Mouse (Mus musculus): ENCODE results near the gene Nhp2. TPM values are rescaled to one million over a fixed set of nuclear protein-coding genes. Genes with fewer than 3 reads are reported as not detected.
"Not testable (repeated sequence)": the region's sequence is repeated elsewhere in the genome, so short reads cannot be mapped to it uniquely, and the experiment has no call there.

The Nhp2 gene
- total RNA-seq, 2 experiments from 2014 or later: 41.7 to 48.2 TPM

DNA sequence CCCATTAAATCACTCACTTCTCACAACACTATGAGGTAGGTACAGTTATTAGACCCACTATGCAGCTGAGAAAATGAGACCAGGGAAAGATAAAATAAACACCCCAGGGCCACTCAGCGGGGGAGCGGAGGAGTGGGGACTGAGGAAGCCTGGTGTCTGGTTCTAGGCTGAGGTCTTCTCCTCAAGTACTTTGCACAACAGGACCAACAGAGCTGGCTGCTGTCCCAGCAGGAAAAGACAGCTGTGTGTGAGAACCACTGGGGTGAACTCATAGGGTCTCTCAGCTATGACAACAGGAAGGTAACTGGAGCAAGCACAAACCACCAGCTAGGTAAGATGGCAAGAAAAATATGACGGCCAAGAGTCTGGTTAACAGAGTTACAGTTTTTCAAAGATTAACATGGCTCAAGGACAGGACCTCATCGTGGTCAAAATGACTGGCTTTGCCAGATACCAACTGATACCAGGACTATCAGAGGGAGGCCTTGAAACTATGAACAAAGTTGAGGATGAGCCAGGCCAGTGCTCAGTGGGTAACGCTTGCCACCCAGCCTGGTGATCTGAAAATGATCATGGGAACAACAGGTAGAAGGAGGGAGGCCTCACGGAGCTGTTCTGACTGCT lies 12.7 kb downstream of the Nhp2 start:
- H3K27ac ChIP-seq: peak overlapping the region; percentile 95; the same call in 1 of the 2 replicates
- H3K4me3 ChIP-seq: no peak overlapping the region
- no peak for TF ChIP-seq CTCF (conservative IDR thresholded peaks at IDR 0.05)
- DNase-seq (ENCODE audit: low spot score in 2 of 2): no peak

DNA sequence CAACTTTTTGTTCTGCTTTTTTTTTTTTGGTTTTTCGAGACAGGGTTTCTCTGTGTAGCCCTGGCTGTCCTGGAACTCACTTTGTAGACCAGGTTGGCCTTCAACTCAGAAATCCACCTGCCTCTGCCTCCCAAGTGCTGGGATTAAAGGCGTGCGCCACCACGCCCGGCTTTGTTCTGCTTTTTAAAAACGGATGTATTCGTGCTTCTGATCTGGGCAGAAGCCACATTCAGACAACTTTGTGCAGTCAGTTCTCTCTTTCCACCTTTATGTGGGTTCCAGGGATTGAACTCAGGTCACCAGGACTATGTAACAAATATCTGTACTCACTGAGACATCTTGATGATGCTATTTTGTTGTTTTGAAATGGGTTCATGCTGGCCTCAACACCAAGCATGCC lies 13.7 kb downstream of the Nhp2 start:
- DNase-seq (ENCODE audit: low spot score in 2 of 2): not testable (repeated sequence)

DNA sequence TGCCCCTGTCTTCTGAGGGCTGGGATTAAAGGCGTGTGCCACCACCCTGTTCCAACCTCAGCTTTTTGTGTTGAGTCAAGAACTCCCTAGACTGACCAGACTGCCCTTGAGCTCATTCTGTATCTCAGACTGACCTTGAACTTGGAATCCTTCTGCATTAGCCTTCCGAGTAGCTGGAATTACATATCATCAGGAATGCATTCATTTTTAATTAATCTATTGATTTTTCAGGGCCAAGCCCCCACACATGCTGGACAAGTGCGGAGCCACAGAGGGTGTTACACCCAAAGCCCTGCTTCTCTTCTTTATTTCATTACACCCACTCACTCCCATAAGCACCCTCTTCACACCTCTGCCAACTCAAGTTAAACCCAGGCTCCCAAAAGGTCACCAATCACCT lies 14.2 kb downstream of the Nhp2 start:
- H3K27ac ChIP-seq: peak overlapping the region; percentile 29; the same call in 1 of the 2 replicates
- DNase-seq (ENCODE audit: low spot score in 2 of 2): no peak
- no peak overlapping the region for H3K4me3 ChIP-seq
- TF ChIP-seq CTCF (conservative IDR thresholded peaks at IDR 0.05): no peak

More for the DNA sequence above, 13.7 kb downstream of the Nhp2 start:
- H3K27ac ChIP-seq, H3K4me3 ChIP-seq: not testable (repeated sequence)

DNA sequence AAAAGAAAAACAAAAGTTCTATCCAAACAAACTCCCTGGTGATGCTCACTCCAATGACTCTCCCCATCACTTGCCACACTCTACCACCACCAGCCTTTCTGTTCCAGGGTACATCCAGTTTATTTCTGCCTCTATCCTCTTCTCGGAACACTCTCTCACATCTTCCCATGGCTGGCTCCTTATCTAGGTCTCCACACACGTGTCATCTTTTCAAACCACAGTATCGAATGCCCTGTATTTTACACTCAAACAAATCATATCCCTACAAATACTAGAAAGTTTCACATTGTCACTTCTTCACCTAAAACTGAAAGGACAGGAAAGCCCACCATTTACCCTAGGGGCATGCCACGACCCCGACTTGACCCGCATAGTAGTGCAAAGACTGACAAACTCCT lies 15.6 kb downstream of the Nhp2 start:
- peak overlapping the region; percentile 82 for H3K4me3 ChIP-seq
- no peak for DNase-seq (ENCODE audit: low spot score in 2 of 2)
- no peak for TF ChIP-seq CTCF (conservative IDR thresholded peaks at IDR 0.05)
- H3K27ac ChIP-seq: peak overlapping the region; percentile 92

DNA sequence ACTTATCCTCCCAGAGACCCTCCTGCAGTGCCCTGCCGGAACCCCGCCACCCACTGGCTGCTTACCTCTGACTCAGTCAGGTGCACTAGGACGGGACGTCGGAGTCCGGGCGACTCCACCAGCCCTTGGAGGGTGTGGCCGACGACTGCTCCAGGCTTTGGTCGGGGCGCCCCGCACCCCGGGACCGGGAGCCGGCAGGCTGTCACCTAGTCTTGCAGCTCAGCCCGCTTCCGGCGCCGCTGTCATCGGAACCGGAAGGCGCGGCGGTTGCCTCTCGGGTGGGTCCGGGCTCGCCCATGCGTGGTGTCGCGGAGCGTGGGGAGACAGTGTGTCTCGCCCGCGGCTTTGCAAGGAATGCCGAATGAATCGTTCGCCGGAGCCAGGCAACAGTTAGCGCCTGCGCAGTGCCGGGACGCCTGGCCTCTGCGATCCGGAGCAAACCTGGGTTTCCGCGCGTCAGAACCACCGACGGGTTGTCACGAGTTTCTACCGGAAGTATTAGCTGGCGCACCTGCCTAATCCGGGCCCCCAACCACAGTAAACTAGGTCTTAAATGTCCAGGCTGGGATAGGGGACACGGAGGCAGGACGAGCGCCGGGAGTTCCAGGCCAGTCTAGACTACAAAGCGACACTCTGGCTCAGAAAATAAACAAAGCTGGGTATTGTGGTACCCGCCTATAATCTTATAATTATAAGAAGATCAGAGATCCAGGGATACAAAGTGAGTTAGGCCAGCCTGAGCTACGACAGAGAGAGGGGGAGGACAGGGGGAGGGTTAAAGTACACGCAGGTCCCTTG lies 16.2 kb downstream of the Nhp2 start, which contains the start of gene Rmnd5b:
TSS of gene Rmnd5b (minus strand) at position 372 of the 798 bp plus-strand sequence.
- Histone ChIP-seq H3K27ac (peak within 1 kb of the TSS; percentile 92), H3K4me3 (peak within 1 kb of the TSS; percentile 82)
- peak; percentile 95 to 96 for DNase-seq (ENCODE audit: low spot score in 2 of 2)
- peak; percentile 8; the same call in 1 of the 2 replicates for TF ChIP-seq CTCF (conservative IDR thresholded peaks at IDR 0.05)

DNA sequence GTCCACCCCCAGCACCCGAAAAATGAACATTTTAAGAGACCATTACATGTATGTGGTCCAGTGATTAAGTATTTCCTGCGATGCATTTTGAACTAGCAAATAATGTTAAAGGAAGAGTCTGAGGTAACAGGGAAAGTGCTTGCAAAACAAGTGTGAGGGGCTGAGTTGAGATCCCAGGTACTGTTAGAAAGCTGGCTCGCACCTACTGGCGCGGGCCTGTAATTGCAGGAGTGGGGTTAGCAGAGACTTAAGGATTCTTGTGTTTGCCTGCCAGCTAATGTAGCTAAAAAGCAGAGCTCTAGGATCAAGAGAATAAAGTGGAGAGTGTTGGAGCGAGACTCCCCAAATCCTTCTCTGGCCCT lies 16.8 kb downstream of the Nhp2 start:
- H3K4me3 ChIP-seq: peak overlapping the region; percentile 82
- no peak for DNase-seq (ENCODE audit: low spot score in 2 of 2)
- H3K27ac ChIP-seq: peak overlapping the region; percentile 92
- peak; percentile 86 for TF ChIP-seq CTCF (conservative IDR thresholded peaks at IDR 0.05)

DNA sequence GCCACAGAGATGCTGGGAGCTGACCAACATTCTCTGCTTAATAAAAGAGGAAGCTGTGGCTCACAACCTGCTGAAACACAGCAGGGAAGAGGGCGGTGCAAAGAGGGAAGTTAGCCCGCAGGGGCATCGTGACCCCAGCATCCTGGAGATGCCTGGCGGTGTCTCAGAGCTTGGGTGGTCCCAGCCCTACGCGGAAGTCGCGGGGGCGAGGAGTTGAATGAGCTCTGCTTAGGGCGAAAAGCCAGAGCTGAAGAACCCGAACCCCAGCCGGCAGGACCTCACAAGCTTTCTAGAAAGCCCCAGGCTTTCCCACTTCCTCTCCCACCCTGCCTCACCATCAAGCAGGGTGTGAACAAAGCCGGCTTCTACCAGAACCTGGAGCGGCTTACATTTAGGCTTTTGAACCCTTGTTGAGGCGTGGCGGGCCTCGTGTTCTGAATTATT lies 18.5 kb downstream of the Nhp2 start:
- no peak for TF ChIP-seq CTCF (conservative IDR thresholded peaks at IDR 0.05)
- H3K4me3 ChIP-seq: peak overlapping the region; percentile 22; the same call in 1 of the 2 replicates
- DNase-seq (ENCODE audit: low spot score in 2 of 2): no peak
- H3K27ac ChIP-seq: peak overlapping the region; percentile 24

DNA sequence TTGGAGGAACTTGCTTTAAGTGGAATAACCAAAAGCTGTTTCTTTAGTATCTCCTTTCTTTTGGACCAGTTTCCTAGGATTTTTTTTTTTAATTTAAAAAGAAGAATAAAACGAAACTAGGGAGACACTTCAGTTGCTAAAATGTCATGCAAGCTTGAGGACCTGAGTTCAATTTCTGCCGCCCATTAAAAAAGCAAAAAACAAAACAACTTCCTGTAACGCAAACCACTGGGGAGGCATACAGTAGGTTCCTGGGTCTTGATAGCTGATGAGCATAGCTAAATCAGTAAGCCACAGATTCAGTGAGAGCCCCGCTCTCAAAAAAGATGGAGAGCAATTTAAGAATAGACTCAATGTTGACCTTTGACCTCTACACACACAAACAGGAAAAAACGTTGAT lies 19.0 kb downstream of the Nhp2 start:
- peak overlapping the region; percentile 24; the same call in 1 of the 2 replicates for H3K27ac ChIP-seq
- DNase-seq (ENCODE audit: low spot score in 2 of 2): no peak
- no peak for TF ChIP-seq CTCF (conservative IDR thresholded peaks at IDR 0.05)
- H3K4me3 ChIP-seq: no peak overlapping the region; the same call in 1 of the 2 replicates

DNA sequence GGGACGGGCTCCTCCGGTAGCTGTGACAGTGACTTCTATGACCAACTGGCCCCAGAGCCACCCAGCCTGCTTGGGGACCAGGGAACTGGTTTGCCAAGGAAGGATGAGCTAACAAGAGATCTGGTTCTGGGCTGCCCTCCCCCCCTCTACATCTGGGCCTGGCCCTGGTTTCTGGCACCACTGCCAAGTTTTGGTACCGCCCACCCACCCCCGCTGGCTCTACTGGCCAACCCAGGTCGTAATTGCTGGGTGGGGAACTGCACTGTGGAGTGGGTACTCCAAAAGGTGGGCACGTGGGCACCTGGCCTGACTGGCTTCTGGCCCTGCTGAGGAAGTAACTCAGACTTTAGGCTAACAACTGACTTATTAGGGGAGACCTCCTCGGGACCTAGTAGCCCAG lies 21.2 kb downstream of the Nhp2 start:
- Histone ChIP-seq H3K4me3 (no peak overlapping the region), H3K27ac (no peak overlapping the region)
- no peak for DNase-seq (ENCODE audit: low spot score in 2 of 2)
- no peak for TF ChIP-seq CTCF (conservative IDR thresholded peaks at IDR 0.05)

DNA sequence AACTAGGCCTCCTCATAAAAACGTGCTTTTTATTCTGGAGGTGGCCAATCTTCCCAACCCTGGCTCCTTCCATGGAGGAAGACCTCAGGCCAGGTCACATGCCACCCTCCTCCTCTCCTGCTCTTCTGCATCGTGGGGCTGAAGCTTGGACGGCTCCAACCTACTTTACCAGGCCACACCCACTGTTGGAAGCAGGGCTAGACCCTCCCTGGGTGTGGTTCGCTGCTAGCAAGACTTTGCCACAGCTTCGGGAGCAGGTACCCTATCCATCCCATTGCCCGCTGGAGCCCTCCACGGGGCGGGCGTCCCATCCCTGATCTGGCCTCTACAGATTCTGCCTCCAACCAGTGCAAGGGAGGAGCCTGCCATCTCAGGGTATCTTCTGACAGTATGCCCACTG lies 23.7 kb downstream of the Nhp2 start:
- TF ChIP-seq CTCF (conservative IDR thresholded peaks at IDR 0.05): no peak
- Histone ChIP-seq H3K4me3 (no peak overlapping the region), H3K27ac (peak overlapping the region; percentile 51; the same call in 1 of the 2 replicates)
- DNase-seq (ENCODE audit: low spot score in 2 of 2): no peak

DNA sequence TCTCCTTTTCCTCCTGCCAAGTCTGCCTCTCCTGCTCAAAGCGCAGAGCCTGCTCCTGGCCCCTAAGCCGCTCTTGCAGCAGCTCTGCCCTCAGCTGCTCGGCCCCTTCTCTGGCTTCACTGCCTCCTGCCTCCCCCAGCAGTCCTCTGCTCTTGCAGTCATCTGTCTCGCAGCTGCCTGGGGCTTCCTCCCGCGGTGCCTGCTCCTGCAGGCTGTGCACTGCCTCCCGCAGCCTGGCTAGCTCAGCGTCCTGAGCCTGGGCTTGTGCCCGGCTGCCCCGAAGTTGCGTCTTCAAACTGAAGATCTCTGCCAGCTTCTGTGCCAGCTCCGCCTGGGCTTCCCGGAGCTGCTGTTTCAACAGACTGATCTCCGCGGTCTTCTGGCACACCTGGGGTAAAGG lies 24.2 kb downstream of the Nhp2 start:
- DNase-seq (ENCODE audit: low spot score in 2 of 2): no peak
- H3K4me3 ChIP-seq: peak overlapping the region; percentile 27; the same call in 1 of the 2 replicates
- H3K27ac ChIP-seq: peak overlapping the region; percentile 51; the same call in 1 of the 2 replicates
- TF ChIP-seq CTCF (conservative IDR thresholded peaks at IDR 0.05): no peak

DNA sequence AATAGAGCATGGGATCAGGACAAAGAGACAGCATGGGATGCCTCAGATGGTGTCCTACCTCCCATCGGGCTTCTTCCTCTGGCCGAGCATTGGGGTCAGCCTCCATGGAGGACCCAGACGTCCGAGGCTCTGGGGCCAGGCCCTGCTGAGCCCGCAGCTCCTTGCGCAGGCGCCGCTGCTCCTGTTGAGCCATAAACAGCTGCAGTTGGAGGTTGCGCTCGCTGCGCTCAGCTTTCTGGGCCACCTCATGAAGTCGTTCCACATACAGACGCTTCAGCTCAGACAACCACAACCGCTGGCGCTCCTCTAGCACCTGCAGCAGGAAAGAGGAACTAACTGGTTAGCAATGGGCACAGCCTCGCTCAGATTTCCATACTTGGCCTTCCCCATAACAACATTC lies 24.7 kb downstream of the Nhp2 start:
- H3K27ac ChIP-seq: no peak overlapping the region
- no peak for DNase-seq (ENCODE audit: low spot score in 2 of 2)
- TF ChIP-seq CTCF (conservative IDR thresholded peaks at IDR 0.05): no peak
- no peak overlapping the region for H3K4me3 ChIP-seq

DNA sequence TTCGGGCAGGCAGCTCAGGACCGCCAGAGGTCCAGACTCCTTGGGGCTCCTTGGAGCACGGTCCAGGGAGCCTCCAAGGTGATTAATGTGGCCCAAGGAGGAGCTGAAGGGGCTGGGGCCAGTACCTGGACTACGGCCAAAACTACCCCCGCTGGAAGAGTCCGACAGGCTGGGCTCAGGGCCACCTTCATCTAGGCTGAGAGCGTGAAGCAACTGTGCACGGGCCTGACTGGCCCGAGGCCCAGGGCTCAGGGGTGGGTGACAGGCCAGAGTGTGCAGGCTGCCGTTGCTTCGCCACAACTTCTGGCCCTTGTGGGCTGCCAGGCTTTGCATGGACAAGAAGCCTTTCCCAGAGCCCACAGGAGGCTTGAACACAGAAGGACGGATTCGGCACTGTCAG lies 25.8 kb downstream of the Nhp2 start:
- DNase-seq (ENCODE audit: low spot score in 2 of 2): no peak
- Histone ChIP-seq H3K4me3 (no peak overlapping the region), H3K27ac (no peak overlapping the region)
- no peak for TF ChIP-seq CTCF (conservative IDR thresholded peaks at IDR 0.05)
